Mouse (Mus musculus): Measurements from ENCODE around the gene Pdlim5. TPM values are rescaled to one million over a fixed set of nuclear protein-coding genes. Genes with fewer than 3 reads are reported as not detected.

The Pdlim5 gene
- total RNA-seq, 1 experiment = 38.8 TPM

DNA sequence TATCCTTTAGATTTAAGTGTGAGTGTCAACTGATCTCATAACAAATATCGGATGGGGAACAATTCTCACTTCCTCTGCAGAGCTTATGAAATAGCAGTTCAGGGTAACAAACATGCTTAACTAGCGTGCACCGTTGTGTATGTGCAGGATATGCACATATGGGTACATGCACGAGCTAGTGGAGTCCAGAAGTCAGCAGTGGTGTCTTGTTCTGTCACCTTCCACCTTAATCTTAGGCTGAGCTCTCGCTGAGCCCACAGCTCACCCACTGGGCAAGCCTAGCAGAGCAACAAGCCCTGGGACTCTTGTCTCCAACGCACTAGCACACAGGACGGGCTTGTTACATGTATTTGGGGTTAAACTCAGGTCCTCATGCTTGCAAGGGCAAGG, 100.2 kb downstream of the Pdlim5 start:
- Histone ChIP-seq H3K9me3 (ENCODE audit: control insufficient read depth, insufficient read depth, low read depth, low read length) (no peaks in the 10 kb centered on the region), H3K27ac (ENCODE audit: insufficient read depth, low read depth, low read length, poor library complexity, severe bottlenecking) (no peak overlapping the region), H3K9ac (ENCODE audit: insufficient read depth, low read depth, low read length, poor library complexity, severe bottlenecking) (no peak overlapping the region), H3K36me3 (ENCODE audit: control insufficient read depth, insufficient read depth, low read length, poor library complexity, severe bottlenecking) (no peaks in the 10 kb centered on the region), H3K4me3 (ENCODE audit: insufficient read depth in 1 of 2, low read depth in 1 of 2, low read length in 2 of 2, poor library complexity in 1 of 2, severe bottlenecking in 1 of 2) (no peak overlapping the region), H3K4me1 (ENCODE audit: control insufficient read depth in 2 of 2, insufficient read depth in 2 of 2, low read length in 2 of 2, poor library complexity in 1 of 2) (no peaks in the 10 kb centered on the region)
- in situ Hi-C loops (cut with MboI; ENCODE audit: low sequenced_read_pairs in 2 of 2, unreplicated experiment in 2 of 2) = loop anchor here in 1 of 2 experiments (10.0 kb wide), 1 partner anchor 180 kb away; no protein-coding TSS in a partner anchor
- TF ChIP-seq ZNF384 (IDR thresholded peaks at IDR 0.05; ENCODE audit: low read depth, low read length) (no peak), HCFC1 (IDR thresholded peaks at IDR 0.05; ENCODE audit: borderline replicate concordance, insufficient read depth, low read length) (no peak), CHD2 (IDR thresholded peaks at IDR 0.05; ENCODE audit: low read depth, low read length) (no peak), ZC3H11A (IDR thresholded peaks at IDR 0.05; ENCODE audit: borderline replicate concordance, low read depth, low read length) (no peak), MAFK (IDR thresholded peaks at IDR 0.05; ENCODE audit: insufficient read depth, low read depth, low read length) (no peak)
- DNase-seq (ENCODE audit: low read depth, low spot score) = no peak

DNA sequence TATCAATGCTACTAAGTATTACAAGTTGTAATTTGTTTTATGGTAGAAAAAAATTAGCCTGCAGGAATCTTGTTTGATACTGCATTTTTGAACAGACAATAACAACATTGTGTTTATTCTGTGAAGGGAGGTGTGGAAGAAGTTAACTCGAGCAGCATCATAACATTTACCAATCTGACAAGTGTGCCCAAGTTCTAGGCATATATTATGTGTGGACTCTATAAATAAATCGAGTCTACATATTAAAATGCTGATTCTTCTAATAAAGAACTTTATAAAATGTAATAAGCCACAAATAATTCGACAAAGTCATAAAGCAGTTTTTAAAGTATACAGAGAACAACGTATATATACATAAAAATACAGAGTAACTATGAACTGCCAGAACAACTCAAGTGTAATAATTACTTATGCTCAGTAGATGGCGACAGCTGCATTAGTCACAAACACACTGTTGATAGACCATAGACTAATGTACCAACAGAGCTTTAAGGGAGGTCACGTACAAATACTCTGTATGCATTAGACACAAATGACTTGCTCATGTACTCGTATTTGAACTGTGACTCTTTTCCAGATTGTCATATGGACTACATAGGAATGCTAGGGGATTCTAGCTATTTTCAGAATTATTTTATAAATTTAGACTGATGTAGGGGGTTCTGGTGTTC, 100.7 kb downstream of the Pdlim5 start:
- no peaks in the 10 kb centered on the region for H3K9me3 ChIP-seq (ENCODE audit: control insufficient read depth, insufficient read depth, low read depth, low read length)
- peak; percentile 30 for DNase-seq (ENCODE audit: low read depth, low spot score)
- H3K27ac ChIP-seq (ENCODE audit: insufficient read depth, low read depth, low read length, poor library complexity, severe bottlenecking) = no peak overlapping the region
- TF ChIP-seq ZC3H11A (IDR thresholded peaks at IDR 0.05; ENCODE audit: borderline replicate concordance, low read depth, low read length) (peak; percentile 60; the same call in 1 of the 2 replicates), MAFK (IDR thresholded peaks at IDR 0.05; ENCODE audit: insufficient read depth, low read depth, low read length) (no peak)
- H3K4me3 ChIP-seq (ENCODE audit: insufficient read depth in 1 of 2, low read depth in 1 of 2, low read length in 2 of 2, poor library complexity in 1 of 2, severe bottlenecking in 1 of 2) = no peak overlapping the region
- H3K4me1 ChIP-seq (ENCODE audit: control insufficient read depth in 2 of 2, insufficient read depth in 2 of 2, low read length in 2 of 2, poor library complexity in 1 of 2) = no peaks in the 10 kb centered on the region
- in situ Hi-C loops (cut with MboI; ENCODE audit: low sequenced_read_pairs in 2 of 2, unreplicated experiment in 2 of 2) = loop anchor here in 1 of 2 experiments (10.0 kb wide), 1 partner anchor 180 kb away; no protein-coding TSS in a partner anchor
- H3K36me3 ChIP-seq (ENCODE audit: control insufficient read depth, insufficient read depth, low read length, poor library complexity, severe bottlenecking) = no peaks in the 10 kb centered on the region
- H3K9ac ChIP-seq (ENCODE audit: insufficient read depth, low read depth, low read length, poor library complexity, severe bottlenecking) = no peak overlapping the region

DNA sequence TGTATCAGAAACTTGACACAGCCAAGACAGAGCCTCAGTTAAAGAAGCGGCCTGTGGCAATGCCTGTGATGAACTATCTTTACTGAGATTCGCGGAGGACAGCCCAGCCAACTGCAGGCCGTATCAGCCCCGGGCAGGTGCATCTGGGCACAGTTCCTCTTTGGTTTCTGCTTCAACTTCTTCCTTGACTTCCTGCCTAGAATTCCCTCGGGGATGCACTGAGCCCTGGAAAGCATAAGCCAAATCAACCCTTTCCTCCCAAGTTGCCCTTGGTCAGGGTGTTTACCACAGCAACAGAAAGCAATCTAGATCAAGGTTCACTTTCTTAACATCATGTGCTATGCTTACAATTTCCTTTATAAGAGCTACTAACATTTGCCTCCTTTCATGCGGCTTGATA, 101.9 kb downstream of the Pdlim5 start:
- Histone ChIP-seq H3K36me3 (ENCODE audit: control insufficient read depth, insufficient read depth, low read length, poor library complexity, severe bottlenecking) (no peaks in the 10 kb centered on the region), H3K4me3 (ENCODE audit: insufficient read depth in 1 of 2, low read depth in 1 of 2, low read length in 2 of 2, poor library complexity in 1 of 2, severe bottlenecking in 1 of 2) (no peak overlapping the region), H3K9me3 (ENCODE audit: control insufficient read depth, insufficient read depth, low read depth, low read length) (no peaks in the 10 kb centered on the region), H3K9ac (ENCODE audit: insufficient read depth, low read depth, low read length, poor library complexity, severe bottlenecking) (no peak overlapping the region), H3K27ac (ENCODE audit: insufficient read depth, low read depth, low read length, poor library complexity, severe bottlenecking) (no peak overlapping the region), H3K4me1 (ENCODE audit: control insufficient read depth in 2 of 2, insufficient read depth in 2 of 2, low read length in 2 of 2, poor library complexity in 1 of 2) (no peaks in the 10 kb centered on the region)
- no peak for DNase-seq (ENCODE audit: low read depth, low spot score)
- TF ChIP-seq CHD2 (IDR thresholded peaks at IDR 0.05; ENCODE audit: low read depth, low read length) (no peak), MAFK (IDR thresholded peaks at IDR 0.05; ENCODE audit: insufficient read depth, low read depth, low read length) (no peak), ZNF384 (IDR thresholded peaks at IDR 0.05; ENCODE audit: low read depth, low read length) (no peak), ZC3H11A (IDR thresholded peaks at IDR 0.05; ENCODE audit: borderline replicate concordance, low read depth, low read length) (no peak), HCFC1 (IDR thresholded peaks at IDR 0.05; ENCODE audit: borderline replicate concordance, insufficient read depth, low read length) (no peak)
- in situ Hi-C loops (cut with MboI; ENCODE audit: low sequenced_read_pairs in 2 of 2, unreplicated experiment in 2 of 2) = loop anchor here in 1 of 2 experiments (10.0 kb wide), 1 partner anchor 181 kb away; no protein-coding TSS in a partner anchor

DNA sequence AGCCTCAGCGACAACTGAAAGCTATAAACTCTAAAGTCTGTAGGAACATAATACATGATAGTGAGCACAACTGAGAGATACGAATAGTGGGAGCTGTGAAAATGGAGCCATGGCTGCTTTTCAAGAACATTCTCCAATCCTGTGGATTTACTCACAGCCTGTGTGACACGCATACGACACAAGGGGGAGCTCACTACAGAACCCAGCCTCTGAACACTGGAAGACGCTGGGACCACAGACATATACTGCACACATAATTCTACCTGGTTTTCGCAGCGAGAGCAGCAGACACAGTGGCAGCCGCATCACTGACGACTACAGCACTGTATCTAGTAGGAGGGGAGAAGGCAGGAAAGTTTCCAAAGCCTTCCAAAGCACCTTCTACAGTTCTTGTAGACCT, 112.8 kb downstream of the Pdlim5 start:
- Histone ChIP-seq H3K27ac (ENCODE audit: insufficient read depth, low read depth, low read length, poor library complexity, severe bottlenecking) (no peak overlapping the region), H3K36me3 (ENCODE audit: control insufficient read depth, insufficient read depth, low read length, poor library complexity, severe bottlenecking) (no peaks in the 10 kb centered on the region), H3K4me3 (ENCODE audit: insufficient read depth in 1 of 2, low read depth in 1 of 2, low read length in 2 of 2, poor library complexity in 1 of 2, severe bottlenecking in 1 of 2) (no peak overlapping the region), H3K9me3 (ENCODE audit: control insufficient read depth, insufficient read depth, low read depth, low read length) (no peaks in the 10 kb centered on the region), H3K9ac (ENCODE audit: insufficient read depth, low read depth, low read length, poor library complexity, severe bottlenecking) (no peak overlapping the region), H3K4me1 (ENCODE audit: control insufficient read depth in 2 of 2, insufficient read depth in 2 of 2, low read length in 2 of 2, poor library complexity in 1 of 2) (no peaks in the 10 kb centered on the region; a peak in 1 of 4 replicates)
- TF ChIP-seq HCFC1 (IDR thresholded peaks at IDR 0.05; ENCODE audit: borderline replicate concordance, insufficient read depth, low read length) (no peak), CHD2 (IDR thresholded peaks at IDR 0.05; ENCODE audit: low read depth, low read length) (no peak), ZC3H11A (IDR thresholded peaks at IDR 0.05; ENCODE audit: borderline replicate concordance, low read depth, low read length) (peak; percentile 33; the same call in 1 of the 2 replicates)
- peak; percentile 26 for DNase-seq (ENCODE audit: low read depth, low spot score)
- in situ Hi-C loops (cut with MboI; ENCODE audit: low sequenced_read_pairs in 2 of 2, unreplicated experiment in 2 of 2) = no loop called here
